Mouse (Mus musculus): ENCODE measurements at regions not wholly inside any gene's neighbourhood (a gene's known extent, or its start where the extent isn't known, plus 50 kb on each side); places are given as distances from the start of the nearest gene placed in this dataset.

GRCm38 (mm10) chr8:127811338-127811737 lies 547.1 kb upstream of the Nrp1 start:
- in situ Hi-C loops (cut with MboI, MseI), result no loop called here

- in situ Hi-C loops (cut with MboI, MseI), result no loop called here
Observed at GRCm38 (mm10) chr8:127814785-127815523, 543.5 kb upstream of the Nrp1 start.

- in situ Hi-C loops (cut with MboI, MseI), result no loop called here
Observed at GRCm38 (mm10) chr8:127820741-127821170, 537.6 kb upstream of the Nrp1 start.

GRCm38 (mm10) chr8:127821646-127822045 lies 536.8 kb upstream of the Nrp1 start:
- in situ Hi-C loops (cut with MboI, MseI), result no loop called here

GRCm38 (mm10) chr8:127825041-127825440 lies 533.4 kb upstream of the Nrp1 start:
- in situ Hi-C loops (cut with MboI, MseI), result no loop called here

GRCm38 (mm10) chr8:127827826-127828225 lies 530.6 kb upstream of the Nrp1 start:
- in situ Hi-C loops (cut with MboI, MseI), result no loop called here

- in situ Hi-C loops (cut with MboI, MseI), result no loop called here
Observed at GRCm38 (mm10) chr8:127829659-127830058, 528.7 kb upstream of the Nrp1 start.

- in situ Hi-C loops (cut with MboI, MseI), result no loop called here
Observed at GRCm38 (mm10) chr8:127834006-127834405, 524.4 kb upstream of the Nrp1 start.

GRCm38 (mm10) chr8:127836410-127837206 lies 521.8 kb upstream of the Nrp1 start:
- in situ Hi-C loops (cut with MboI, MseI), result no loop called here

GRCm38 (mm10) chr8:127838311-127838710 lies 520.1 kb upstream of the Nrp1 start:
- in situ Hi-C loops (cut with MboI, MseI), result no loop called here

- in situ Hi-C loops (cut with MboI, MseI), result no loop called here
Observed at GRCm38 (mm10) chr8:127847332-127848018, 510.9 kb upstream of the Nrp1 start.

GRCm38 (mm10) chr8:127849926-127850325 lies 508.5 kb upstream of the Nrp1 start:
- in situ Hi-C loops (cut with MboI, MseI), result no loop called here

- in situ Hi-C loops (cut with MboI, MseI), result no loop called here
Observed at GRCm38 (mm10) chr8:127855653-127856300, 502.6 kb upstream of the Nrp1 start.

- in situ Hi-C loops (cut with MboI, MseI), result no loop called here
Observed at GRCm38 (mm10) chr8:127856351-127857135, 501.9 kb upstream of the Nrp1 start.

- in situ Hi-C loops (cut with MboI, MseI), result no loop called here
Observed at GRCm38 (mm10) chr8:127859036-127859435, 499.4 kb upstream of the Nrp1 start.

- in situ Hi-C loops (cut with MboI, MseI), result no loop called here
Observed at GRCm38 (mm10) chr8:127860376-127860775, 498.0 kb upstream of the Nrp1 start.

GRCm38 (mm10) chr8:127860891-127861290 lies 497.5 kb upstream of the Nrp1 start:
- in situ Hi-C loops (cut with MboI, MseI), result no loop called here

GRCm38 (mm10) chr8:127884641-127885040 lies 473.8 kb upstream of the Nrp1 start:
- in situ Hi-C loops (cut with MboI, MseI), result no loop called here

GRCm38 (mm10) chr8:127885211-127885610 lies 473.2 kb upstream of the Nrp1 start:
- in situ Hi-C loops (cut with MboI, MseI), result no loop called here

GRCm38 (mm10) chr8:127885831-127886230 lies 472.6 kb upstream of the Nrp1 start:
- in situ Hi-C loops (cut with MboI, MseI), result no loop called here

- in situ Hi-C loops (cut with MboI, MseI), result no loop called here
Observed at GRCm38 (mm10) chr8:127890729-127891128, 467.7 kb upstream of the Nrp1 start.
